Mouse (Mus musculus) E14TG2a.4 (cell line): Measurements from ENCODE around the gene Rer1.

Source experiments
- H3K27me3 ChIP-seq: 2 replicates; pipeline ENCODE4 v1.6.1; 2014; ENCODE audit warnings: low read length, control low read depth; ENCODE audit not compliant: insufficient read depth
- H3K36me3 ChIP-seq: 2 replicates; pipeline ENCODE4 v1.6.1; 2014; ENCODE audit warnings: low read length, control low read depth; ENCODE audit not compliant: insufficient read depth
- H3K4me1 ChIP-seq: replicated peaks from 2 replicates; pipeline ENCODE4 v1.6.1; 2014; ENCODE audit warnings: low read depth, low read length, control low read depth
- H3K4me3 ChIP-seq: replicated peaks from 2 replicates; pipeline ENCODE4 v1.5.1; 2014; ENCODE audit warnings: mild to moderate bottlenecking, low read length
- H3K9me3 ChIP-seq: 2 replicates; pipeline ENCODE4 v1.6.1; 2014; ENCODE audit warnings: low read length, control low read depth
- CTCF ChIP-seq: conservative IDR thresholded peaks from 2 replicates; pipeline ENCODE4 v1.5.1; 2014; ENCODE audit warnings: low read length
- NANOG ChIP-seq: IDR thresholded peaks from 2 replicates; pipeline ENCODE4 v1.6.1; 2014; ENCODE audit warnings: borderline replicate concordance, low read length, mixed read lengths
- POU5F1 ChIP-seq: IDR thresholded peaks from 2 replicates; pipeline ENCODE4 v1.6.1; 2014; ENCODE audit warnings: low read length, borderline replicate concordance

The Rer1 gene

GRCm38 (mm10) chr4:155063895-155064294 is 22.3 kb downstream of the Rer1 start:
- H3K9me3 ChIP-seq, result no peaks in the 10 kb centered on the region
- peaks cover 54% of the 10 kb centered on the region for H3K4me1 ChIP-seq
- no peaks in the 10 kb centered on the region for H3K27me3 ChIP-seq
- H3K36me3 ChIP-seq, result peaks cover 13% of the 10 kb centered on the region
- no peak for TF ChIP-seq NANOG
- no peak for TF ChIP-seq POU5F1
- no peak for TF ChIP-seq CTCF
- peak overlapping the region; percentile 43 for H3K4me3 ChIP-seq

- Histone ChIP-seq H3K36me3 (no peaks in the 10 kb centered on the region), H3K4me3 (0 out of 2 replicates have a peak overlapping the region, but pooled peaks have one; percentile 13), H3K27me3 (peaks cover 21% of the 10 kb centered on the region), H3K9me3 (no peaks in the 10 kb centered on the region), H3K4me1 (peaks cover 50% of the 10 kb centered on the region)
- TF ChIP-seq NANOG (no peak), POU5F1 (no peak), CTCF (no peak)
Observed at GRCm38 (mm10) chr4:155058325-155058724, 27.9 kb downstream of the Rer1 start.

GRCm38 (mm10) chr4:155056724-155057123 is 29.5 kb downstream of the Rer1 start, which contains the start of gene Plch2:
Gene Plch2 (minus strand): TSS chr4:155056784.
- Histone ChIP-seq H3K4me3 (0 out of 2 replicates have a peak within 1 kb of the TSS, but pooled peaks have one; percentile 32), H3K4me1 (peaks cover 45% of the 10 kb centered on the region), H3K9me3 (no peaks in the 10 kb centered on the region), H3K27me3 (peaks cover 21% of the 10 kb centered on the region), H3K36me3 (no peaks in the 10 kb centered on the region)
- TF ChIP-seq CTCF (no peak), NANOG (no peak), POU5F1 (no peak)

- no peak overlapping the region for H3K4me3 ChIP-seq
- H3K4me1 ChIP-seq, result peaks cover 11% of the 10 kb centered on the region
- H3K27me3 ChIP-seq, result peaks cover 34% of the 10 kb centered on the region
- no peaks in the 10 kb centered on the region for H3K36me3 ChIP-seq
- peaks cover 7% of the 10 kb centered on the region for H3K9me3 ChIP-seq
- TF ChIP-seq POU5F1 (no peak), NANOG (no peak), CTCF (no peak)
Observed at GRCm38 (mm10) chr4:155050116-155050515, 36.1 kb downstream of the Rer1 start.

- H3K4me1 ChIP-seq, result peaks cover 10% of the 10 kb centered on the region
- H3K4me3 ChIP-seq, result no peak overlapping the region
- TF ChIP-seq CTCF, result no peak
- TF ChIP-seq POU5F1, result no peak
- TF ChIP-seq NANOG, result no peak
- no peaks in the 10 kb centered on the region for H3K36me3 ChIP-seq
- H3K9me3 ChIP-seq, result peaks cover 7% of the 10 kb centered on the region
- H3K27me3 ChIP-seq, result peaks cover 68% of the 10 kb centered on the region
Observed at GRCm38 (mm10) chr4:155046636-155047035, 39.5 kb downstream of the Rer1 start.

GRCm38 (mm10) chr4:155043289-155043625 is 42.9 kb downstream of the Rer1 start:
- H3K4me1 ChIP-seq, result peaks cover 13% of the 10 kb centered on the region
- H3K9me3 ChIP-seq, result no peaks in the 10 kb centered on the region
- TF ChIP-seq CTCF (no peak), POU5F1 (no peak), NANOG (no peak)
- peaks cover 85% of the 10 kb centered on the region for H3K27me3 ChIP-seq
- peak overlapping the region; percentile 76 for H3K4me3 ChIP-seq
- H3K36me3 ChIP-seq, result no peaks in the 10 kb centered on the region

GRCm38 (mm10) chr4:155042606-155043288 is 43.4 kb downstream of the Rer1 start:
- H3K9me3 ChIP-seq, result no peaks in the 10 kb centered on the region
- H3K27me3 ChIP-seq, result peaks cover 81% of the 10 kb centered on the region
- no peaks in the 10 kb centered on the region for H3K36me3 ChIP-seq
- H3K4me3 ChIP-seq, result peak overlapping the region; percentile 76
- TF ChIP-seq POU5F1 (no peak), CTCF (no peak), NANOG (no peak)
- H3K4me1 ChIP-seq, result peaks cover 13% of the 10 kb centered on the region

GRCm38 (mm10) chr4:155040696-155041095 is 45.5 kb downstream of the Rer1 start:
- no peak overlapping the region for H3K4me3 ChIP-seq
- no peak for TF ChIP-seq POU5F1
- no peak for TF ChIP-seq CTCF
- TF ChIP-seq NANOG, result no peak
- peaks cover 13% of the 10 kb centered on the region for H3K4me1 ChIP-seq
- H3K36me3 ChIP-seq, result no peaks in the 10 kb centered on the region
- no peaks in the 10 kb centered on the region for H3K9me3 ChIP-seq
- peaks cover 81% of the 10 kb centered on the region for H3K27me3 ChIP-seq

GRCm38 (mm10) chr4:155040197-155040596 is 46.0 kb downstream of the Rer1 start:
- Histone ChIP-seq H3K4me1 (peaks cover 13% of the 10 kb centered on the region), H3K9me3 (no peaks in the 10 kb centered on the region), H3K4me3 (no peak overlapping the region), H3K36me3 (no peaks in the 10 kb centered on the region), H3K27me3 (peaks cover 80% of the 10 kb centered on the region)
- TF ChIP-seq CTCF (no peak), NANOG (no peak), POU5F1 (no peak)
